Mouse (Mus musculus) thymus, adult 2 months (tissue): ENCODE data around the gene Abcg8. TPM values are rescaled to one million over a fixed set of nuclear protein-coding genes. Genes with fewer than 3 reads are reported as not detected.

ENCODE experiments used
- DNase-seq: peaks from one replicate; pipeline ENCODE4 v3.0.0; 2021
- H3K27ac ChIP-seq: fragments of 200-500 bp; 2 replicates; pipeline ENCODE4 v1.5.1; 2012; ENCODE audit warnings: low read length, control low read depth; ENCODE audit not compliant: control insufficient read depth, insufficient read depth
- H3K27me3 ChIP-seq: fragments of 200-500 bp; 2 replicates; pipeline ENCODE4 v1.6.1; 2012; ENCODE audit warnings: mild to moderate bottlenecking, low read length, moderate library complexity, mixed read lengths; ENCODE audit not compliant: control insufficient read depth, insufficient read depth
- H3K36me3 ChIP-seq: fragments of 200-500 bp; 2 replicates; pipeline ENCODE4 v1.6.1; 2012; ENCODE audit warnings: mild to moderate bottlenecking, low read length, moderate library complexity; ENCODE audit not compliant: control insufficient read depth, insufficient read depth
- H3K4me1 ChIP-seq: fragments of 200-500 bp; replicated peaks from 2 replicates; pipeline ENCODE4 v1.6.1; 2012; ENCODE audit warnings: low read length; ENCODE audit not compliant: control insufficient read depth, insufficient read depth
- H3K4me3 ChIP-seq: fragments of 200-500 bp; 2 replicates; pipeline ENCODE4 v1.5.1; 2012; ENCODE audit warnings: mild to moderate bottlenecking, low read length, control low read depth, moderate library complexity; ENCODE audit not compliant: control insufficient read depth, insufficient read depth
- CTCF ChIP-seq: fragments of 200-500 bp; IDR thresholded peaks from 2 replicates; pipeline ENCODE4 v1.5.1; 2012; ENCODE audit warnings: mild to moderate bottlenecking, control low read depth, low read length, moderate library complexity, borderline replicate concordance; ENCODE audit not compliant: control insufficient read depth, poor library complexity, insufficient read depth; ENCODE audit errors: extremely low read depth
- POLR2A ChIP-seq: fragments of 200-500 bp; IDR thresholded peaks from 2 replicates; pipeline ENCODE4 v1.6.1; 2012; ENCODE audit warnings: mild to moderate bottlenecking, low read length, control low read depth, moderate library complexity; ENCODE audit not compliant: control insufficient read depth, poor library complexity, insufficient read depth; ENCODE audit errors: extremely low read depth
- WGBS: fragments of 180-500 bp; shearing (Covaris S2); methylation state at CpG from one replicate; pipeline ENCODE4 v1.1.7; 2018; 5-methylcytosine and 5-hydroxymethylcytosine counted together
- polyA plus RNA-seq: library from polyadenylated mRNA; depleted of rRNA; stranded (reverse); fragments of >200 nt; gene quantifications from 2 replicates; pipeline ENCODE4 v1.2.3, GENCODE M21; 2012

The Abcg8 gene
- polyA plus RNA-seq, 1 experiment = 0.65 TPM

DNA sequence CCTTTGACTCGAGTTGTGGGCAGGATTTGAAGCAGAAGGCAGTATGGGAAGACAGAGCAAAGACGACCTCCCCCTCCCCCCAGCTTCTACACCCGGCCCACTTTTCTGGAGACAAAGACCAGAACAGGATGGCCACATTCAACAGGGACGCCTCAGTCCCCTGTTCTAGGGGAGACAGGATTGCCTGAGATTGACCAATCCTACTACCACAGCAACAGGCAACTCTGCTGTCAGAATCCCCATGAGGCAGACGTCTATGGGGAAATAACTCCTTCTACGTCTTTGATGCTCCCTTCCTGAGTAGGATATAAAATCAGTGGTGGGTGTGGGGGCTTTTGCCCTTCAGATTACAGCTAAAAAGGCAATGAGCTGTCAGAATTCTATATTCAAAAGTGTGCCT is 8.2 kb downstream of the Abcg8 start:
- DNase-seq = no peak
- WGBS = 39% methylated on average over 6 of the region's 6 CpGs
- no peaks in the 10 kb centered on the region for H3K27me3 ChIP-seq
- H3K27ac ChIP-seq = no peak overlapping the region
- TF ChIP-seq POLR2A (no peak), CTCF (no peak)
- no peak overlapping the region for H3K4me3 ChIP-seq
- no peaks in the 10 kb centered on the region for H3K4me1 ChIP-seq
- H3K36me3 ChIP-seq = no peaks in the 10 kb centered on the region

DNA sequence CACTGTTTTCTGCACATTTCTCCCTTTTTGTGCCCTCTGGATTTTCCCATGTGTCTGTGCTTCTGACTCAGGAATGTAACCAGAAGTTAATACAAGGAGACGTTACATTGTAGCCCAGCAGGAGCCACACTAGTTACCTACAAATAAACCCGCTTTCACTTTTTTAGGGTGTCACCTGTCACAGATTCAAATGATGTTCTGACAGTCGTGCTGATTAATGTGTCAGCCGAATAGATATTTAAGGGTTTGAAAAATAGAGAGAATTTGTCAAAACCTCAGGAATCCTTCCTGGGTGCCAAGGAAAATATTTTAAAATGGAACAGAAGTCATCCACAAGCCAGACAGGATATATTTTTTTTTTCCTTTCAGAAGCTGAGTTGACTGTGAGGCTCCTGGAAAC is 9.2 kb downstream of the Abcg8 start:
- no peaks in the 10 kb centered on the region for H3K27me3 ChIP-seq
- 89% methylated on average over 4 of the region's 4 CpGs for WGBS
- H3K36me3 ChIP-seq = no peaks in the 10 kb centered on the region
- no peak overlapping the region for H3K27ac ChIP-seq
- H3K4me1 ChIP-seq = no peaks in the 10 kb centered on the region
- TF ChIP-seq POLR2A (no peak), CTCF (no peak)
- no peak for DNase-seq
- no peak overlapping the region for H3K4me3 ChIP-seq

- H3K4me1 ChIP-seq = no peaks in the 10 kb centered on the region
- no peaks in the 10 kb centered on the region for H3K36me3 ChIP-seq
- TF ChIP-seq POLR2A (no peak), CTCF (no peak)
- H3K27ac ChIP-seq = no peak overlapping the region
- H3K4me3 ChIP-seq = no peak overlapping the region
- H3K27me3 ChIP-seq = no peaks in the 10 kb centered on the region
- no peak for DNase-seq
- WGBS = 88% methylated on average over 5 of the region's 5 CpGs
Measured at GRCm38 (mm10) chr17:84687994-84688393, 11.9 kb downstream of the Abcg8 start.

DNA sequence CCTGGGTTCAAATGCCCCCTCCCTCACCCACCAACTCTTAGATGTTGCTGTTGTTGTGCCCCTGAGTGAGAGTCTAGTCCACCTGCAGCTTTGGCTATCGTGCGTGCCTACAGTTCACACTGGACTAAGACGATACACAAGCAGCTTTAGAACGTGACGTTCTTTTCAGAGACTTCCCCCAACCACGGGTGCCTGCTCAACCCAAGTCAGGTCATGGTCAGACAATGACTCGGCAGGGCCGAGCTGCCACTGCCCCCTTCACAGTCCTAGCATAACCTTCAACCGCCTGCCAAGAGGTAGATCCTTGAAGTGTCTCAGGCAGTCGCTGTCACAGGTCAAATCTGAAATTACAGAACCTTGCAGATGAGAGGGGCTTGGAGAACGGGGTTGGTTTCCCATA is 12.7 kb downstream of the Abcg8 start:
- Histone ChIP-seq H3K36me3 (no peaks in the 10 kb centered on the region), H3K27ac (no peak overlapping the region), H3K4me1 (no peaks in the 10 kb centered on the region), H3K27me3 (no peaks in the 10 kb centered on the region), H3K4me3 (no peak overlapping the region)
- no peak for TF ChIP-seq POLR2A
- TF ChIP-seq CTCF = no peak
- 66% methylated on average over 11 of the region's 11 CpGs for WGBS
- no peak for DNase-seq

- no peak overlapping the region for H3K27ac ChIP-seq
- DNase-seq = no peak
- WGBS = 85% methylated on average over 5 of the region's 5 CpGs
Measured at GRCm38 (mm10) chr17:84689316-84689715, 13.2 kb downstream of the Abcg8 start.

GRCm38 (mm10) chr17:84690111-84690510 is 14.0 kb downstream of the Abcg8 start:
- 91% methylated on average over 5 of the region's 5 CpGs for WGBS
- TF ChIP-seq POLR2A (no peak), CTCF (no peak)
- Histone ChIP-seq H3K27ac (no peak overlapping the region), H3K4me1 (no peaks in the 10 kb centered on the region), H3K27me3 (no peaks in the 10 kb centered on the region), H3K36me3 (no peaks in the 10 kb centered on the region), H3K4me3 (no peak overlapping the region)
- DNase-seq = no peak

More at GRCm38 (mm10) chr17:84689316-84689715, 13.2 kb downstream of the Abcg8 start:
- no peaks in the 10 kb centered on the region for H3K4me1 ChIP-seq
- no peak overlapping the region for H3K4me3 ChIP-seq
- TF ChIP-seq POLR2A (no peak), CTCF (no peak)
- no peaks in the 10 kb centered on the region for H3K27me3 ChIP-seq
- H3K36me3 ChIP-seq = no peaks in the 10 kb centered on the region

- Histone ChIP-seq H3K4me1 (no peaks in the 10 kb centered on the region), H3K27ac (no peak overlapping the region), H3K36me3 (no peaks in the 10 kb centered on the region), H3K4me3 (no peak overlapping the region), H3K27me3 (no peaks in the 10 kb centered on the region)
- WGBS = 80% methylated on average over 2 of the region's 2 CpGs
- TF ChIP-seq CTCF = no peak
- no peak for TF ChIP-seq POLR2A
- no peak for DNase-seq
Measured at GRCm38 (mm10) chr17:84693741-84694140, 17.6 kb downstream of the Abcg8 start.
